Mouse (Mus musculus): ENCODE data around the gene Pcsk2.

The Pcsk2 gene

DNA sequence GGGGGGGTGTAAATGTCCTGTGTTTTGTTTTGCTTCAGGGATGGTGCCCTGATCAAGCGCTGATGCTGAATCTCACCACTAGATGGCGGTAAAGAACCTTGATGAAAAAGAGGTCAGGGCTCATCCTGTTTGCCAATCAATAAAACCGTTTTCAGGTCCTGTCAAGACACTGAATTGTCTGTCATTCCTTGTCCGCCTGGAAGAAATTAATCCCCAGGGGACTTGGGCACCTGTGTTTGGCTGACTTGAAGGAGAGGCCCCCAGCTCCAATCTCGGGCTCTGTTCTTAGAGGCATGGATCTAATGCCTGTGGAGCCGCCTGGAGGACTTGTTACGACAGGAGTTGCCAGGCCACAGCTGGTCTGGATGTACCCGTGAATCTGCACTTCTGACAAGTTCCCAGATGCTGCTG is 291.3 kb downstream of the Pcsk2 start:
- peak; percentile 86 for DNase-seq (ENCODE audit: low read depth, low spot score)

DNA sequence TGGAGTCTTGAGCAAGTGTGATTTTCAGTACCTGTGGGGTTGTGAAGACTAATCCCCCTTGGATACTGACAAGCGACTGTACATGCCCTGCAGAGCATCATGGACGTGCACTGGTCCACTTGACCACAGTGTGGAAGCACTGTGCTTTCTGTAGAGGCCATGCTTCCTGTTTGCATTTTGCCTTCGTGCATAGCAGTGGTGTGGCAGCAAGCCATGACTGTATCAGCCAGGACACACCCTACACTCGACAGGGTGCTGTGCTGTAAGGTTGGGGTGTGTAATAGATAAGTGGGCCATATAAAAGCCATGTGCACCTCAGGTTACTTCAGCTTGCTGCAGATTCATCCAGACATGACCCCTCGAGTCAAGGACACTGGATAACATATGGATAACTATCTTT is 292.7 kb downstream of the Pcsk2 start:
- DNase-seq (ENCODE audit: low read depth, low spot score), result no peak

DNA sequence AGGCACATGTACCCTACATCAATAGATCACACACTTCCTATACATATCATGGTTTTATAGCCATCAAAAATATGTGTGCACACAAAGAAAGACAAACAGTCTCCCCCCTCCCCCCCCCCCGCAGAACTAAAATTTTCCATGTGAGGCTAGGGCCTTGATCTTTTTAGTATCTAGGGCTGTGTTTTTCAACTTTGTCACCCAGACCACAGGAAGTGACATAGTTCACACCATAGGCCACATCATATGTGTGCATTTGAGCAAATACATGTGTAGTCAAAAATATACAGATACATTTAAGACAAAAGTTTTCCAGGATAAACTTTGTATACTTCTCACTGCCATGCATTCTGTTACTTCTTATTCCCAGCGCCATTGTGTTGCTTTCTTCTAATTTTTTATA is 293.5 kb downstream of the Pcsk2 start:
- DNase-seq (ENCODE audit: low read depth, low spot score), result no peak

DNA sequence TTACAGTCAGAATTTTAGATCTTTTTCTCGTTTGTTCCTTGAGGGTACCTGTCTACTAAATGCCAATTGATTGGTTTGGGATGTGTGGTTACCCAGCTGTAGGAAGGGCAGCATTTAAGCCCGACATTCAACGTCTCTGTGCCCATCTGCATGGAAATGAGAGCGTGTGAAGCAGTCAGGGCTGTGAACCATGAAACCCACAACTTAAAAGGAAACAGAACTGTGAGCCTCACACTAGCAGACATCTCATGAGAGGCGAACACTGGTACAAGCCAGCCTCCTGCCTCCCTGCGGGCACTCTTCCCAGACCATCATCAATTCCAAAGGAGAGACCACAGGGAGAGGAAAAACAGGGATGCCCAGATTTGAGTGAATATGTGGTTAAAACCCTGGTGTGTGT is 294.9 kb downstream of the Pcsk2 start:
- no peak for DNase-seq (ENCODE audit: low read depth, low spot score)

DNA sequence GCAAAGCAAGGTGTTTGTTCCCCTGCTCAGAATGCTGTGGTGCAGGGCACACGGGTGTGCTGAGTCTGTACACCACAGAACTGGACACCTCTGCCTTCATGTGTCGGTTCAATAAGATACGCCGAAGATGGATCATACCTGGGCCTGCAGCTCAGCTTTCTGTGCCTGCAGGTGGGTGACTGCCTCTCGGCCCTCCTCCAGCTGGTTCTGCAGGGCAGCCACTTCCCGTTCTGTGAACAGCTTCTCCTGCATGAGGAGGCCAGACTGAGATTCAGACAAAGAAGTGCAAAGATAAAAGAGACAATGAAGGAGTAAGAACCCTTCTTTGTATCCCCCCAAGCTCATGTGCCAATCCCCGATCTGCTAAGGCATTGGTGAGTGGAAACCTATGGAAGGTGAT is 295.6 kb downstream of the Pcsk2 start:
- no peak for DNase-seq (ENCODE audit: low read depth, low spot score)

DNA sequence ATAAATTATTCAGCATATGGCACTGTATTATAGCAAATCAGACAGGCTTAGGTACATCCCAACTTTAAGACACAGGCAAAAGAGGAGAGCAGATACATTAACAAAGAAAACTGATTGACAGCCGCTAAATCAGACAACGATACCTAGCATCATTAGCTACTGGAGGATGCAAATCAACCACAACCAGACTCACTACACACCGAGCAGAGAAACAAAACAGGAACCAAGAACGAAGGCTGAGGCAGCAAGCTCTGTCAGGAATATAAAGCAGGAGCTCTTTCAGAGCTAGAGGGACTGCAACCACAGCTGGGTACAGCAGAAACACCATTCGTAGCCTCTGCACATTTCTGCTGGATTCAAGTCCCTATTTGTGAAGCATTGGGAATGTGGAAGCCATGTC is 298.8 kb downstream of the Pcsk2 start:
- no peak for DNase-seq (ENCODE audit: low read depth, low spot score)

DNA sequence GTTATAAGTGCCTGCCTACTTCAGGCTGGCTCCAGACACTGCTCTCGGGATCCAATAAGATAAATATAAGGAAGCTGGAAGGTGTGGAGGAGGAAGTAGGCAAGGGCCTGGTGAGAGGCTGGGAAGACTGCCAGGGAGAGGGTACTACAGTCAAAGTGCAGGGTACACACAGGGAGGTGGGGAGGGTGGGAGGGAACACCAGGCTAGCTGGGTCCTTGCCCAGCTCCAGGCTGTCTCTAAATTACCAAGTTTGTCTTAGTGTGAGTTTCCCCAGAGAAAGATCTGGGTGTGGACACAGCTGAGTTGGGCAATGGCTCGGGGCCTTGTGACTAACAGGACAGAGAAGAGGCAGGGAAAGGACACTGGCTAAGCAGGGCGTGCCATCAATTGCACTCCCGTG is 300.8 kb downstream of the Pcsk2 start:
- DNase-seq (ENCODE audit: low read depth, low spot score), result no peak

DNA sequence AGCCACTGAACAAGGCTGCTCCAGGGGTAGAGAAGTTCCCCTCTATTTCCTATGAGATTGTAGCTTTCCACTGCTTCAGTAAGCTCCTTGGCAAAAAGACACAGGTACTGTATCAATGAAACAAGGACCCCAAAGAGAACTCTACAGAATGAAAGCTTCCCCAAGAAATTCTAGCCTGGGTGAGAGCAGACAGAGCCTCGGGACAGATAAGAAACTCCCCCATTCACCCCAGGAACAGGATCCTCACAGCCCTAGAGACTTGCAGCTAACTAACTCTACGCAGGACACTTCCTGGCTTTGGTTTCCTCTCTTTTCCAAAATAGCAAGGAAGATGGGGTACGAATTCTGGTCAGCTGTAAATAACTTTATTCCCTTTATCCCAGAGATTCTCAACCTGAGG is 301.3 kb downstream of the Pcsk2 start:
- DNase-seq (ENCODE audit: low read depth, low spot score), result no peak

DNA sequence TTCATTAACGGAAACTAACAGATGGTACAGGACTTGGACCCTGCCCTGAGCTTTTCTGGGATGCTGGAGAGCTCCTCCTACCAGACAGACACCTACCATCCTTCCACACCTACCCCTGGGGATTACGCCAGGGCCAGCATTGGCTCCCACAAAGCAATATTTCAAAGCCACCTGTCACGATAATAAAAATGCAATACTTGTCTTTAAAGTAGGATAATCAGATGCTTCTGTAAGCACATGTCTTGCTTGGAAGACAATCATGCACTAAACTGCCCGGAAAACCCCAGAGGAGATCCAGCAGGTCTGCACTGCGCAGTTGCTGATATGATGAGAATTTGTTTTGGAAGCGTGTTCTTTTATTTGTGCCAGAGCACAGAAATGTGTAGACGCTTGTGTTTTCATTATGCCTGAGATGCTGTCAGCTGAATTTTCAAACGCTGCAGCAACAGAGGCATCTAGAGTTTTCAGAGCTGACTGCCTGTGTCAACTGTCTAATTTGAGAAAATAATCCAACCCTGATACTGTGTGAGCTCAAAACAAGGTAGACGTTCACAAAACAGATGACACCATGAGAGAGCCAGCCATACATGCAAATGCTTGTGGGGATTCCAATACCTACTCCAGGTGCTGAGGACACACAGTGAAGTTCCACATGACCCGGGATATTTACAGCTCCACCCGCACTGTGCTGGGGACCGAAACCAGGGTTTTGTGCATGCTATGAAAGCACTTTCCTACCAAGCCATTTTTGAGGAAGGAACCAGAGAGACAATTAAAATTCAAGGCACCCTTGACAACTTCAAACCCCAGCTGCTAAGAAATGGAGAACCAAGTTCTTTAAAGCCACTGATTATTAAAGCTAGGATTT is 305.6 kb downstream of the Pcsk2 start:
- no peak for DNase-seq (ENCODE audit: low read depth, low spot score)

DNA sequence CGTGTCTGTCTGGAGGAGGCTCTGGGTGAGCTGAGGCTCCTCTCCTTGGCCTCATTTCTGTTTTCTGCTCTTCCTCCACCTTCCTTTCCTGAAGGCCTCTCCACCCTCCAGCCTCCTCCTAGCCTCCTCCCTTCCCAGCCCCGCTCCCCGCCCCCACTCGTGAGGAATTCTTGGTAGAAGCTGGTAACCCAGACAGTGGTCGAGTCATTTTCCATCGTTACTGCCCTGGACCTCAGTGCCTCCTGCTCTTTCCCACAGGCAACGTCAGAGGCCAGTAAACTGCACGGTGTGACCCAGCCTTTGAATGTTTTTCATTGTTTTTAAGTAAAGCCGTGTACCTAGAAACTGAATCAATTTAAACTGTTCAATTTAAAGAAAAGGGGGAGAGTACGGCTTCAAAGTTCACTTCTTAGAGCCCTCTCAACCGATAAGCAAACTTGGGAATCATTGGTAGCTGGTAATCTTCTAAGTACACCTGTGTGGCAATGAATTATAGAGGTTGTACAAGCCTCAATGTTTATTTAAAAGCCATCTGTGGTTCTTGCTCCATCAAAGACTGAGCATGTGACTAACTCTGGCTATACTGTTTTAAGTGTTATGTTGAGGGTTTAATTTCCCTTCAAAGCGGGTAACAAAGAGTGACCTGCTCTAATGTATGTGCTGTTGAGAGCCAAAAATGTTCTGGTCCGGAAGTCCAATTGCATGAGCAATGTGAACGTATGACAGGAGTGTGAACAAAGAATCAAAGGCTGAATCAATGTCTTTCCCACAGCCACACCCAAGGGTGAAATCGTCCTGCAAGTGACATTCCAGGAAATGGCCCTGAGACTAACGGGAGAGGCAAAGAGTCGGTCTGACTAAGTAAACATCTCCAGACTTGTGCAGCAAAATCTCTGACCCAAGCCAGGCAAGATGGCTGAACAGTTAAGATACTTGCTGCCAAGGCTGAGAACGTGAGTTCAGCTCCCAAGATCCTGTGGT is 306.6 kb downstream of the Pcsk2 start:
- no peak for DNase-seq (ENCODE audit: low read depth, low spot score)

DNA sequence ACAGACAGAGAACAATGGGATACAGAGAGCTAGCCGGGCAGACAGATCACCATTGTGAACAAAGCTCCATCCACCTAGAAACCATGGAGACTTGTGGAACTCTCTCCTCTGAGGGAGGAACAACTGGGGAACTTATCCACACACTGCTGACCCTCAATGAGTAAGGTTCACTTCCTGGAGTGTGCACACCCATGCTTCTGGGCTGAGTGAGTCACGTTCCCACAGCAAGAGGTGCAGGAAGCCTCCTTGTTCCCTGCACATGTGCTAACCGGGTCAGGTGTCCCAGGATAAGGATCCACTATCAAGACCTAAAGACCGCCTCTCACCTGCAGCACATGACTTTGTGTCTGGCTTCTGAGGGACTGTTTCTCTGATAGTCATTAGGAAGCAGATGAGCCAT is 307.5 kb downstream of the Pcsk2 start:
- DNase-seq (ENCODE audit: low read depth, low spot score), result no peak

DNA sequence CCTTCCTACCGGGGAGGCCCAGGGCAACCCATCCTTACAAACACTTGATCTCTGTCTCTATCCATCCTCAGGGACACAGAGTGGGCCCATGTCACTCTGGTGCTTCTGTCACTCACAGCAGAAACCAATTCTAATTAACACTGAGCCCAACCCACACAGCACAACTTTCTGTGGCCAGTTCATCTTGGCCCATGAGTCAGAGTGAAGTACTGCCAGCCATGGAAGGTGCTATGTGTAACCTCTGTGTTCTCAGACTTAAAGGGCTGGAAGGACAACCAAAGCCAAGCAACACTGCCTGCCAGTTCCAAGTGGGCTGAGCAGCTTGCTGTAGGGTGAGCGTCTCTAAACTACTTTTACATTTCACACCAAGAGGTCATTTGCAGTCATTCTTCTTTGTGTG is 313.2 kb downstream of the Pcsk2 start:
- no peak for DNase-seq (ENCODE audit: low read depth, low spot score)

DNA sequence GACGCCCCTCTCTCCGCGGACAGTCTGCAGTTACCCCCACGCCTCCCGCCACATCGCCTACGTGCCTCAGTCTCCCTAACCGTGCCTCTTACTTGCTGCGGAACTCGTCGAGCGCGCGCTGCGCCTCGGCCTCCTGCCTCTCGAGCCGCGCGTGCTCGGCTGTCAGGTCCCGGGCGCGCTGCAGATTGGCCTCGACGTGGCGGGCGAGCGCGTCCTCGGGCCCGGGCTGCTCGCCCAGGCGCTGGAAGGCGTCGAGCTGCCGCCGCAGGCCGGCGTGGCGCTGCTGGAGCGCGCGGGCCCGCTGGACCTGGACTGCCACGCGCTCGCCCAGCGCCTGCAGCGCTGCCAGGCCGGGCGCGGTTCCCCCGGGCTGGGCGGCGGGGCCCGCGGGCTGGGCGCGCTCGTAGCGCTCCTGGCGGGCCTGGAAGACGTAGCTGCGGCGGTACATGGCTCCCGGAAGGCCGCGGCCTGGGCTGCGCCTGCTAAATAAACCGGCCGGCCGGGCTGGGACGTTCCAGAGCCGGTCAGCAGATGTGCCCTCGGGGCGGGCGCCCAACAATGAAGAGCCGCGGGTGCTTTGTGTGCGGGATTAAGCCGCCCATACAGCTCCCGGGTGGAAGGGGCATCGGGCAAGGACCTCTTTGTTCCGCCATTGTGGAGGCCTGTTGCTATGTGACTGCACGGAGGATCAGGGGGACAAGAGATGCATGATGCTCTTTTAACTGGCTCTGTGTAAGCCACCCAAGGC is 316.7 kb downstream of the Pcsk2 start, which contains the start of gene Bfsp1:
Bfsp1 (minus strand) TSS at position 690 of the 748 bp plus-strand sequence.
- peak; percentile 40 for DNase-seq (ENCODE audit: low read depth, low spot score)

DNA sequence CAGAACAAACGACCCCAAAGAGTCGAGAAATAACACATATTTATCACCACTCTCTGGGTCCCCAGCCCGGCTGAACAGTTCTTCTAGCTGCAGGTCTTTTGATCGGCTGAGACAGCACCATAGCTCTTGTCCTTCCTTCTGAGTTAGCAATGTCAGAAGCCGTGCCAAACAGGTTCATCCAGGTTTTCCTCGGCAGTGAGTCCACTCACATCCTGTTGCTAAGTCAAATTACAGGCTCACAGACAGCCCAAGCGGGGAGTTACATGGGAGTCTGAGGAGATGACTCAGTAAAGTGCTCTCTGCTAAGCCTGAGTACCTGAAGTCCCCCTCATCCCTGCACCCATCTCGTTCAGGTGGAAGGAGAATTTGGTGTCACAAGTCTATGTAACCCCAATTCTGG is 318.6 kb downstream of the Pcsk2 start:
- DNase-seq (ENCODE audit: low read depth, low spot score), result no peak

All from forelimb bud, embryonic 11.5 days (tissue).